Mouse (Mus musculus): ENCODE data around the gene Aldh3b1.

Aldh3b1 gene

GRCm38 (mm10) chr19:3942986-3943735 is 13.6 kb upstream of the Aldh3b1 start:
- no peak for DNase-seq (ENCODE audit: extremely low spot score)

- DNase-seq (ENCODE audit: extremely low spot score), result no peak
These were observed 12.7 kb upstream of the Aldh3b1 start for GRCm38 (mm10) chr19:3942315-3942714.

- peak; percentile 52 for DNase-seq (ENCODE audit: extremely low spot score)
These were observed 6.6 kb upstream of the Aldh3b1 start for GRCm38 (mm10) chr19:3935896-3936850.

- peak; percentile 54 for DNase-seq (ENCODE audit: extremely low spot score)
These were observed 5.7 kb upstream of the Aldh3b1 start, which contains the start of gene Unc93b1 for GRCm38 (mm10) chr19:3935032-3935895. Gene Unc93b1 (plus strand): TSS chr19:3935186.

GRCm38 (mm10) chr19:3931716-3932115 is 2.1 kb upstream of the Aldh3b1 start:
- no peak for DNase-seq (ENCODE audit: extremely low spot score)

GRCm38 (mm10) chr19:3930262-3931057 is 852 bp upstream of the Aldh3b1 start:
- DNase-seq (ENCODE audit: extremely low spot score), result no peak

GRCm38 (mm10) chr19:3928779-3929178 is 829 bp downstream of the Aldh3b1 start:
- DNase-seq (ENCODE audit: extremely low spot score), result no peak

- no peak for DNase-seq (ENCODE audit: extremely low spot score)
These were observed 1.6 kb downstream of the Aldh3b1 start for GRCm38 (mm10) chr19:3927989-3928388.

- DNase-seq (ENCODE audit: extremely low spot score), result no peak
These were observed 2.9 kb downstream of the Aldh3b1 start for GRCm38 (mm10) chr19:3926685-3927084.

GRCm38 (mm10) chr19:3926279-3926678 is 3.3 kb downstream of the Aldh3b1 start:
- DNase-seq (ENCODE audit: extremely low spot score), result no peak

GRCm38 (mm10) chr19:3925859-3926258 is 3.7 kb downstream of the Aldh3b1 start:
- DNase-seq (ENCODE audit: extremely low spot score), result no peak

GRCm38 (mm10) chr19:3924868-3925267 is 4.7 kb downstream of the Aldh3b1 start:
- DNase-seq (ENCODE audit: extremely low spot score), result no peak

GRCm38 (mm10) chr19:3924190-3924589 is 5.4 kb downstream of the Aldh3b1 start:
- DNase-seq (ENCODE audit: extremely low spot score), result no peak

- no peak for DNase-seq (ENCODE audit: extremely low spot score)
These were observed 6.0 kb downstream of the Aldh3b1 start for GRCm38 (mm10) chr19:3923586-3923985.

GRCm38 (mm10) chr19:3922661-3923371 is 6.8 kb downstream of the Aldh3b1 start:
- DNase-seq (ENCODE audit: extremely low spot score), result no peak

GRCm38 (mm10) chr19:3919928-3920327 is 9.7 kb downstream of the Aldh3b1 start:
- no peak for DNase-seq (ENCODE audit: extremely low spot score)

GRCm38 (mm10) chr19:3916727-3917126 is 12.9 kb downstream of the Aldh3b1 start:
- no peak for DNase-seq (ENCODE audit: extremely low spot score)

GRCm38 (mm10) chr19:3914535-3914934 is 15.1 kb downstream of the Aldh3b1 start:
- DNase-seq (ENCODE audit: extremely low spot score), result no peak

GRCm38 (mm10) chr19:3913692-3914091 is 15.9 kb downstream of the Aldh3b1 start:
- DNase-seq (ENCODE audit: extremely low spot score), result no peak
